Mouse (Mus musculus) cortical plate, adult 2 months (tissue): ENCODE measurements around the gene Mpdu1. TPM values are rescaled to one million over a fixed set of nuclear protein-coding genes. Genes with fewer than 3 reads are reported as not detected.
"Not testable (repeated sequence)": the region's sequence is repeated elsewhere in the genome, so short reads cannot be mapped to it uniquely, and the experiment has no call there.

Source experiments
- H3K27ac ChIP-seq: fragments of 200-500 bp; 2 replicates; pipeline ENCODE4 v1.5.1; 2012; ENCODE audit warnings: low read length, control low read depth, inconsistent platforms; ENCODE audit not compliant: insufficient read depth
- H3K4me1 ChIP-seq: fragments of 200-500 bp; 2 replicates; pipeline ENCODE4 v1.6.1; 2011; ENCODE audit warnings: low read length; ENCODE audit not compliant: control insufficient read depth, insufficient read depth
- H3K4me3 ChIP-seq: fragments of 200-500 bp; 2 replicates; pipeline ENCODE4 v1.5.1; 2011; ENCODE audit warnings: mild to moderate bottlenecking, low read length, control low read depth; ENCODE audit not compliant: insufficient read depth
- CTCF ChIP-seq: fragments of 200-500 bp; IDR thresholded peaks from 2 replicates; pipeline ENCODE4 v1.5.1; 2011; ENCODE audit warnings: mild to moderate bottlenecking, control low read depth, low read length; ENCODE audit not compliant: insufficient read depth; ENCODE audit errors: extremely low read depth
- POLR2A ChIP-seq: fragments of 200-500 bp; IDR thresholded peaks from 2 replicates; pipeline ENCODE4 v1.6.1; 2011; ENCODE audit warnings: mild to moderate bottlenecking, low read length, control low read depth; ENCODE audit not compliant: insufficient read depth; ENCODE audit errors: extremely low read depth
- polyA plus RNA-seq: library from polyadenylated mRNA; depleted of rRNA; stranded (reverse); fragments of >200 nt; gene quantifications from 2 replicates; pipeline ENCODE4 v1.2.3, GENCODE M21; 2012

Gene Mpdu1
- polyA plus RNA-seq, 1 experiment = 92.8 TPM

- Histone ChIP-seq H3K4me3 (no peak overlapping the region), H3K27ac (no peak overlapping the region), H3K4me1 (no peaks in the 10 kb centered on the region)
- TF ChIP-seq POLR2A (no peak), CTCF (no peak)
Observed at GRCm38 (mm10) chr11:69704613-69705010, 42.2 kb upstream of the Mpdu1 start.

DNA sequence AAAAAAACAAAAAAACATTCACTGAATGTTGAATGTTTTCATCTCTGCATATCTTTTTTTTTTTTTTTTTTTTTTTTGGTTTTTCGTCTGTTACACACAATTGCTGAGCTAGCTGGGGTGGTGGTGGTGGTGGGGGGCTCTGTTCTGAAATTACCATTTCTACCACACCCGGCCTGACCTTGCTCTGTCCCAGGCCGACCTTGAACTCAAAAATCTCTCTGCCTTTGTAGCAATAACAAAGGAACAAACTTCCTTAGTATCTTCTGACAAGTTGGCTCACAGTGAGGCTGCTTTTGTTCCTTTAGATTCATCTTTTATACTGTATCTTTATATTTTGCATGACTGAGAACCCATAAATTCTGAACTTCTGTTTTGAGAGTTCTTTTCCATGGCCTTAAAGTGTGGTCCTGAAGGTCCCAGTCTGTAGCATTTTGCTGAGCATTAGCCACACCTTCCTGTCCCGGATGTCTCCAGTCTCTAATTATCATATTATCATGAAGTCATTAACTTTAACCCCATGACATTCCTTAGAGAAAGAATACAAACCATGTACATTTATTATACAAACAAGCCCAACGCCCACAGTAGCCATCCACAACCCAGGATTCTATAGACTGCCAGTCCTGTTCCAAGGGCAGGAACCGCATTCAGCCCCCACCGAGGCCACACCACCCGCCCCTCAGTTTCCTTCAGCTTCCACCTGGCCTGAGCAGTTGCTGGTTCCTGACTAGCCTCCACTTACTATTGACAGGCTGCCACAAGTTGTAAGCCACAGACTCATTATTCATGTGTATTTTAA lies 41.6 kb upstream of the Mpdu1 start:
- no peak overlapping the region for H3K4me3 ChIP-seq
- H3K27ac ChIP-seq = no peak overlapping the region
- TF ChIP-seq CTCF (no peak), POLR2A (no peak)
- H3K4me1 ChIP-seq = no peaks in the 10 kb centered on the region

DNA sequence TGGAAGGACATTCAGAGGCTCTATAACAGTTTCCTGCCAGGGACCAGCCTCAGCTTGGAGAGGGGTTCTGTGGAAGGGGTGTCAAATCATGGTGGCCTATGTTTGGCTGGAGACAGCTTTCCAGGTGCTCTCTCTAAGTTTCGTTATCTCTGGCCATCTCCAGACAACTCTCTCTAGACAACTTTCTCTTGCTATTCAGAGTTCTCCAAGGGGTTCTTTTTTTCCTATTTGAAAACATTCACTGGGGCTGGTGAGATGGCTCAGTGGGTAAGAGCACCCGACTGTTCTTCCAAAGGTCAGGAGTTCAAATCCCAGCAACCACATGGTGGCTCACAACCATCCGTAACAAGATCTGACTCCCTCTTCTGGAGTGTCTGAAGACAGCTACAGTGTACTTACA lies 40.9 kb upstream of the Mpdu1 start:
- not testable (repeated sequence) for H3K4me1 ChIP-seq, H3K4me3 ChIP-seq, H3K27ac ChIP-seq

- H3K4me3 ChIP-seq, H3K27ac ChIP-seq, H3K4me1 ChIP-seq: not testable (repeated sequence)
Observed at GRCm38 (mm10) chr11:69702886-69703285, 40.4 kb upstream of the Mpdu1 start.

DNA sequence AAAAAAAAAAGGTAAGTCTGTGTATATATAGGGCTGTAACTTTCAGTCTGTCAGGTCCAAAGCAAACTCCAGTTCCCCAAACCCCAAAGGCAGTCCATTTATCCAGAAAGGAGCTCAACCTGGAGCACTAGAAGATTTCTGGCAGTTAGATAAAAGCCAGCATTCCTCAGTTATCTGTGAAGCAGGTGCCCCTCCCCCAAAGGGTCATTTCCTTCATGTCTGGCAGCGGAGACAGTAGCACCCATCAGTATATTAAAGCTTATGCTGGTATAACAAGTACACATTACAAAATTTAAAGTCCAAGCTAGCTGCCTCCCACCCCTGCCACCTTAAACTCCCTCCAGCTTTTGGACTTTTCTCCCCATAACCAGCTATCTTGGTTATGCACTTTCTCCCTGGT lies 37.2 kb upstream of the Mpdu1 start:
- TF ChIP-seq CTCF (no peak), POLR2A (no peak)
- Histone ChIP-seq H3K4me1 (no peaks in the 10 kb centered on the region; the same call in 1 of the 2 replicates), H3K4me3 (no peak overlapping the region), H3K27ac (no peak overlapping the region)

- Histone ChIP-seq H3K4me3 (no peak overlapping the region), H3K27ac (no peak overlapping the region), H3K4me1 (no peaks in the 10 kb centered on the region; the same call in 1 of the 2 replicates)
- TF ChIP-seq CTCF = no peak
- no peak for TF ChIP-seq POLR2A
Observed at GRCm38 (mm10) chr11:69698574-69698973, 36.1 kb upstream of the Mpdu1 start.

DNA sequence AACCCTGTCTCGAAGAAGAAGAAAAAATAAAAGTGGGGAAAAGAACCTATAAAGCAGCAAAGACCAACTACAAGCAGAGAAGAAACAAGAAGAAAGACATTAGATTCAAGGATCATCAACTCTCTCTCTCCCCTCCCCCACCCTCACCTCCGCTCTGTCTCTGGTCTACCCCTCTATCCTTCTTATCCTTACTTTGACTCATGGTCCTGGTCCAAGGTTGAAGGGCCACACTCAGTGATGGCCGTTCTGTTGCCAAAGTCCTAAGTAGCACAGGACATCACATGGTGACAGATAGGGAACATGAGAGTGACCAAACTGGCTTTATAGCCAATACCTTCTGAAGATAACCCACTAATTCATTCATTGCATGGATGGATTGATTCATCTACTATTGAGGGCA lies 35.0 kb upstream of the Mpdu1 start:
- no peak overlapping the region for H3K27ac ChIP-seq
- no peak for TF ChIP-seq POLR2A
- H3K4me3 ChIP-seq = no peak overlapping the region
- H3K4me1 ChIP-seq = no peaks in the 10 kb centered on the region; the same call in 1 of the 2 replicates

DNA sequence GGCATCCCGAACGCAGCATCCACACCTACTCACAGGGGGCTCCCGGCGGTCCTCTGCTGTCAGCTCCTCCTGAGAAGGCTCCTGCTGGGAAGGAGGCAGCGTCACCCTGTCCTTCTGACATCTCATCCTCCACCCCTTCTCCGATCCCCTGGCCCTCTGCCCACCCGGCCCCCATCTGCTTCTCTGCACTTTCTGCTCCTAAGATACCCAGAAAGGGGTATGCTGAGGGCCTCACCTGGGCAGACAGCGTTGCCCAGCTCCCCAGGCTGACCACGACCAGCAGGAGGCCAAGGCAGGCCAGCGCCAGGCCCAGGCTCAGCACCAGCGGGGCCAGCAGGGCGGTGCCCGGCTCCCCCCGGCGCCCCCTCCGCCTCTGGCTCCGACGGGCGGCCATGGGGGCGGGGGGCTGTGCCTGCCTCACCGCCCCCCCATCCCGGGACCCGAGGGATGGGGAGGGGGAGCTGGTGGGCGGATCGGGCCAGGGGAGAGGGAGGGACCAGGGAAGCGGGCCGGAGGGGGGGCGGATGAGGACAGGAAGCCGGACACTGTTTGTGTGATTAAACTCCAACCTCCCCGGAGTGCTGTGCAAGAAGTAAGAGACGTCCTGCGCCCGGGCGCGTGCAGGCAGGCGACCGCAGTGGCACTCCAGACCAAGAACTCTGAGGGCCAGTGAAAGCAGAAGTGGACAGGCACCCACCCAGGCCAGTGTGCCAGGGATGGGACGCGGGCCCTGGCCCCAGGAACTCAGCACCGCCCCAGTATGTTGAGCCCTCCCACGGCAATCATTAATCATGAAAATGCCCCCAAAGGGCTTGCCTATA lies 33.1 kb upstream of the Mpdu1 start, which contains the start of the genes Tnfsf12 and Tnfsfm13:
Tnfsf12 (minus strand) TSS at position 489 of the 821 bp plus-strand sequence.
Tnfsfm13 (minus strand) TSS at position 738 of the 821 bp plus-strand sequence.
- Histone ChIP-seq H3K4me1 (no peaks in the 10 kb centered on the region; the same call in 1 of the 2 replicates), H3K27ac (peak within 1 kb of the TSS; percentile 67), H3K4me3 (peak within 1 kb of the TSS; percentile 35)
- TF ChIP-seq POLR2A = peak; percentile 37; the same call in 1 of the 2 replicates
- TF ChIP-seq CTCF = no peak

DNA sequence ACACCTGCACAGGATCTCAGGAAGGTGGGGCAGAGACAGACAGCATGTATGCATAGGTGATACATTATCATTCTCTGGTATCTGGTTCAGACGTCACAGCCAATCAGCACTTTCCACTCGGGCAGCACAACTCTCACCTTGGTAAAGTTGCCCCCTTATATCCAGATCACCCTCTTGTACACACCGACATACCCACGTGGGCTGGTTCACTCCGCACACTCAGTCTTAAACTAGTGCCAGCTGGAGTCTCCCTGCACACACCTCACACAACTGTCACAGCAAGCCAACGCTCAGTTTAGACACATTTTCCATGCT lies 32.6 kb upstream of the Mpdu1 start:
- Histone ChIP-seq H3K4me3 (peak overlapping the region; percentile 35), H3K27ac (no peak overlapping the region)

More for the DNA sequence above, 32.6 kb upstream of the Mpdu1 start:
- TF ChIP-seq CTCF = no peak
- TF ChIP-seq POLR2A = 0 out of 2 replicates have a peak, but pooled peaks have one; percentile 17
- H3K4me1 ChIP-seq = no peaks in the 10 kb centered on the region; the same call in 1 of the 2 replicates
